Mouse (Mus musculus) heart, postnatal 36 days (tissue): ENCODE results near the gene Foxp1. TPM values are rescaled to one million over a fixed set of nuclear protein-coding genes. Genes with fewer than 3 reads are reported as not detected.

ENCODE experiments used
- DNase-seq, 2 experiments: peaks; one replicate each; pipeline ENCODE4 v3.0.0; 2021 to 2022
- intact Hi-C: fragments of 180-260 bp; cut with DNase I; formaldehyde crosslinking; loops from one replicate; pipeline ENCODE4 v1.15.1; 2025
- total RNA-seq, 2 experiments: library from RNA; stranded (reverse); gene quantifications; 2 replicates each; pipeline ENCODE4 v1.2.3; 2021

Foxp1 gene
- total RNA-seq, 2 experiments from 2014 or later, result 31.9 to 39.3 TPM

- DNase-seq, result no peak
- intact Hi-C loops, result no loop called here
Observed at GRCm38 (mm10) chr6:99120776-99121766, 401.4 kb downstream of the Foxp1 start.

DNA sequence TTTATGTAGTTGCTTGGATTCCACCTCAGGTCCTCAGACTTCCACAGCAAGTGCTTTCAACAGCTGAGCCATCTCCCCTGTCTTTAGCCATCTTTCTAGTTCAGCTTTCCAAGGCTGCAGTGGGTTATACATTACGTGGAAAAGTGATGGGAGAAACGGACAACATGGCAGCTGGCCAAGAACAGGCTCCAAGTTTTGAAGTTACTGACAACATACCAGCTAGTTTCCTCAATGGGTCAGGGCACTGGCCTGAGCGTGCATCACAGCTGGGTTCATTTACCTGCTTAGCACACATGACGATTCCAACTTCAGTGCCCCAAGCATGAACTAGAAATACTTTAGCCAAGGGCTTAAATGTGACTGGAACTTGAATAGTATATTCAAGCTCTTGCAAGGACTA lies 404.0 kb downstream of the Foxp1 start:
- no peak for DNase-seq
- intact Hi-C loops, result no loop called here

DNA sequence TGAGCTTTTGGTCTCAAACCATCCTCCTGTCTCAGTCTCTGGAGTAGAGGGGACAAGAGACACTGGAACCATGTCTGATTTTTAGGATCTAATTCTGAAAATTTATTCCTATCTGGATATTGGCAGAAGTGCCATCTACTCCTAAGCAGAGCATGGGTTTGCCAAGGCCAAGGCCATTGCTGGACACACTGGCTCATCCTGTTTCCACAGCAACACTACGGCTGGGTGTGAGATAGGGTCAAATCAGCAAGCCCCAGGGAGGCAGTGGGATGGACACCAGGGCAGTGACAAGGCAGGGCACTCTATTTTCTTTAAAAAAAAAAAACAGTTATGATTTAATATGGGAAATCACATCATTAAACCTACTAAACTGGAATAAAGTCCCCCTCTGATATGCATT lies 405.1 kb downstream of the Foxp1 start:
- intact Hi-C loops, result no loop called here
- DNase-seq, result no peak

GRCm38 (mm10) chr6:99111856-99112255 lies 410.7 kb downstream of the Foxp1 start:
- no peak for DNase-seq

DNA sequence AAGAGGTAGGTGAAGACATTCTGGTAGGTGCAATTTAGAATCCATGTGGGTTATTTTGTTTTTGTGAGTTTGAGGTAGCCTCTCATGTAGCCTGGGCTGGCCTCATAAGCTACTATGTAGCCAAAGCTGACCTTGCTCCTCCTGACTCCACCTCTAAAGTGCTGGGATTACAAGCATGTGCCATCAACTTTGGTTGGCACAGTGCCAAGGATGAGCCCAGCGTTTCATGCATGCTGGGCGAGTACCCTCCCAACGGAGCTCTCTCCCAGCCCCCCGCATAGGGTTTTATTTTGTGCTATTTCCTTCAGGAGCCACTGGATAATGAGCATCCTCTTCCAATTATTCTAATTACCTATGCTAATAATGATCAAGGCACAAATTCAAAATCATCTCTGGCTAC lies 414.1 kb downstream of the Foxp1 start:
- intact Hi-C loops, result loop anchor here (5.0 kb wide), 1 partner anchor 94 kb away; no protein-coding TSS in a partner anchor

More at GRCm38 (mm10) chr6:99111856-99112255, 410.7 kb downstream of the Foxp1 start:
- intact Hi-C loops, result no loop called here

DNA sequence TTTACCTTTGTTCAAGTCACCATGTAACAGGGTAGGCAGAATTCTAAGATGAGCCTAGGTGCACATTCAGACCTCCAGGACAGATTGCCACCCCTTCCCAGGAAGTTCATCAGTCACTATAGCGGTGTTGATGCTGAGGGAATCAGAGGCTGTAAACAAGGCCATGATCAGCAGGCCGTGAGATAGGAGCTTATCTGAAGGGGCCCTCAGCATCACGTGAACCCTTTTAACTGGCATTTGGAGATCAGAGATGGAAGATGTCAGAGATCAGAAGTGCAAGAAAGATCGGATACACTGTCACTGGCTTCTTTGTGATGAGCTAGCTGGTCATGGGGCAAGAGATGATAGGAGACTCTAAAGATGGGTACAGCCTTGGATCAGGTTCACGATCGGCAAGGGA lies 414.8 kb downstream of the Foxp1 start:
- intact Hi-C loops, result loop anchor here (5.0 kb wide), 1 partner anchor 95 kb away; no protein-coding TSS in a partner anchor

More for the DNA sequence above, 414.1 kb downstream of the Foxp1 start:
- no peak for DNase-seq

DNA sequence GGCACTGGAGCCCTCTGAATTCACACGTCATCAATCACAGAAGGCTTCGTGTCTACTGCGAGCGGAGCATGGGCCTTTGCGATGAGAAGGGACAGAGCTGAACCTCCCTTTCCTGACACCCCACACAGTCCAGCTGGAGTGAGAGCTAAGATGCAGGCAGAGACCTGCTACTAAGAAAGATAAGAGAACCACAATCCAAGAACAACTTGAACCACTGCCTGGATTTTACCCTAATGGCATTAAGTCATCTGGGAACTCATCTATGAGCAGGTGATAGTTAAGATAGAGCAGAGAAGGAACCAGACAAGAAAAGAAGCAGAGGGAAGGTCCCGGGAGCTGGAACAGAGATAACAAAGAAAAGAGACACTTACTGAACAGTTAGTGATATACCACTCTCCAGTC lies 415.4 kb downstream of the Foxp1 start:
- intact Hi-C loops, result loop anchor here (5.0 kb wide), 1 partner anchor 95 kb away; no protein-coding TSS in a partner anchor
- no peak for DNase-seq

More for the DNA sequence above, 414.8 kb downstream of the Foxp1 start:
- no peak for DNase-seq

DNA sequence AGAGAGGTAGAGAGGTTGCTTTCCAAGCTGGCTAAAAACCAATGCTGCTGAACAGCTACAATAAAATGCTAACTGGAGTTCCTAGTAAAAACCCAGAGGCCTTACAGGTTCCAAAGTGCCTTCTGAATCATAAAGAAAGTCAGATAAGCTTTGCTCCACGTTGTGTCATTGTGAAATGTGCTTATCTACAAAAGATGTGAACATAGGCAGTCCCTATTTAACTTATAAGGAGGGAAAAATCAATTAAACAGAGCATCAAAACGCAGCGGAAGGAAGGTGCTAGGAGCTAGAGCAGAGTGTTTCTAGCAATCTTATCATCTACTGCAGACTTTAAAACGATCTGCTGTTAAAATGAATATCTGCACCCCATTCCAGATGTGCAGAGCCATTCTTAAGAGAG lies 416.5 kb downstream of the Foxp1 start:
- no peak for DNase-seq
- intact Hi-C loops, result loop anchor here (5.0 kb wide), 1 partner anchor 96 kb away; no protein-coding TSS in a partner anchor

GRCm38 (mm10) chr6:99104446-99104845 lies 418.1 kb downstream of the Foxp1 start:
- intact Hi-C loops, result no loop called here
- DNase-seq, result no peak

GRCm38 (mm10) chr6:99103911-99104310 lies 418.6 kb downstream of the Foxp1 start:
- no peak for DNase-seq
- intact Hi-C loops, result no loop called here

GRCm38 (mm10) chr6:99101489-99101908 lies 421.0 kb downstream of the Foxp1 start:
- DNase-seq, result peak in 1 of 2 experiments; percentile 19
- intact Hi-C loops, result no loop called here

DNA sequence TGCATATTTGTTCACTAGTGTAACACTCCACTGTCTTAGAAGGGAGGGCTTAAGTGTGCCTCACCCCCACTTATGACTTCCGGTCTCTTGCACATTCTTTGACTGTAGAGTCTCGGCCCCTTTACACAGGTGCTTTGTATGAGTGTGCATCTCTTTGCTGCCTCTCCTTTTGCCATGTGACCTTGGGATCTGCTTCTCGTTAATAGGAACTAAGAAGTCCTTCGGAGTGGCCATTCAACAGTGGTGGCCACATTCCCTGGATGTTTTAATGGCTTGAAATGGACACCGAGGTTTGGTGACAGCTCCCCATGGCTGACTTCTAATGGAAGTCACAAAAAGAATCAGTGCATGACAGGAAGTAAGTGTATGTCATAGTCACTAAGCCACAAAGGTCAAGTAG lies 422.2 kb downstream of the Foxp1 start:
- intact Hi-C loops, result no loop called here
- no peak for DNase-seq

DNA sequence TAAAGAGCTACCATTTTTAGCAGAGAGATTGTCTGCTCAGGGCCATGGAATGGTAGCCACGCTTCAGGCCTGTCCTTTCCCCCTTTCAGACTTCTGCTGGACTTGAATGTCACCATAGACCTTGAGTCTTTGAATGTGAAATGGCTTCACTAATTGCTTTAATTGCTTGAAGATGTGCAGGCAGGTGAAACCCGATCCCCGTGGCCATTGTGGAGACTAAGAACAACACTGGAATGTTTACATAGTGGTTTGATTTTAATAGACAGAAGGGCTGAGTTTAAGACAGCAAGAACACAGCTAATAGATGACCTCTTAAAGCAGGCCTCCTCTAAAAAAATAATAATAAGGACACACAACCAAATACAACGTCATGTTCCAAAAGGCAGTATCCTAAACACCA lies 422.7 kb downstream of the Foxp1 start:
- intact Hi-C loops, result no loop called here
- DNase-seq, result no peak

GRCm38 (mm10) chr6:99097191-99097590 lies 425.3 kb downstream of the Foxp1 start:
- intact Hi-C loops, result no loop called here
- DNase-seq, result no peak

- DNase-seq, result no peak
- intact Hi-C loops, result no loop called here
Observed at GRCm38 (mm10) chr6:99096776-99097166, 425.8 kb downstream of the Foxp1 start.

DNA sequence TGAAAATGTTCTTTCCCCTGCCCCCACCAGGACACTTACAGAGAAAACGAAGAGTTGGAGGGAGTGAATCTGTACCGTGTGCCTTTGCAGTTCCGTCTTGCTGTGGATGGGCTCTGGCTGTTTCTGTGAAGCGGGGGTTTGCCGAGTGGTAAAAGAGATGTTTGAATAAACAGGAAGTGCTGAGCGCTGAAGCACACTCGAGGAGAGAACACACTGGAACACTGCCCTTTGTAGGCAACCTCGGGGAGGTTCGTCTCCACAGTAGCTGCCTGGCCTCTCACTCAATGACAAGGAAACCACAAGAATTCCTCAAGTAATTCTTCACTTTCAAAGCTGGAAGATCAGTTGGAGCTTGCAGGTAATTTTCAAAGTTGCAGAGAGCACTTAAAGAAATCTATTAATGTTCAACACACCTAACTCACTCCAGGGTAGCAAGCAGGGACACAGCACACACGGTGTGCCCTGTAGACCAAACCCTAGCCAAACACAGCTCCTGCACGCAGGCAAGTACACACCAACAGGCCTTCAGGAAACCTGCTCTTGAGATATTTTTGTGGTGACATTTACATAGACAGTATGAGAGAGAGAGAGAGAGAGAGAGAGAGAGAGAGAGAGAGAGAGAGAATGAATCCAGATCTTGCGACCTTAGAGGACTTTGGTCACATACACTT lies 426.3 kb downstream of the Foxp1 start:
- intact Hi-C loops, result no loop called here
- peak; percentile 59 to 69 for DNase-seq

GRCm38 (mm10) chr6:99095185-99096104 lies 427.1 kb downstream of the Foxp1 start:
- intact Hi-C loops, result loop anchor here (2.0 kb wide), 1 partner anchor 427 kb away; the partner anchor contains the start of gene Foxp1
- DNase-seq, result peak; percentile 61 to 65

DNA sequence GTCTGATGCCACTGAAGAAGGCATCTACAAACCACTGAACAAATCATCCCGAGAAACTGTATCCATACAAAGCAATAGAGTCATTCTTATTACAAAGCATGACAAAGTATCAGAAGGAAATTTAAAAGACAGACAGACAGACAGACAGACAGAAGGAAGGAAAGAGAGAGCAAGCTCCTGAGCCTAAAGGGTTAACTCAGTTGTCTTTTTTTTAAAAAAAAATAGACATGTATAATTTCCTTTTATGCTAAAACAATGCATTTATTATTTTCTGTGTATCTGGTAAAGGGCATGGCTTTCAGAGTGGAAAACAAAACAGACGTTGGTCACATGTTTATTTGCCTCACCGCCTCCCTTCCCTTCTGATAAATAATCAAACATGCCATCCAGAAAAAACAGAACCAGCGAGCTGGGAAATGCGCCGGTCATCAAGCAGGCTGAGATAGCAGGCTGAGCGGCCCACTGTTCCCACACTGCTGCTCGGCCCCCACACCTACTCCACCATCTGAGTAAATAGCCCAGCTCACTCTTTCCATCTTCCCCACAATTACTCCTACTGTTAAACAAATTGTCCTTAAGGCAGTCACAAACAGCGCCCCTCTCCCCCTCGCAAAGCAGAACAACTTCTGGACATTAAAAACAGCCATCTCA lies 428.1 kb downstream of the Foxp1 start:
- intact Hi-C loops, result loop anchor here (2.0 to 5.0 kb wide), 2 partner anchors 62 to 428 kb away; partner anchors contain the start of gene Foxp1
- peak; percentile 53 to 58 for DNase-seq

- no peak for DNase-seq
- intact Hi-C loops, result loop anchor here (2.0 to 5.0 kb wide), 2 partner anchors 62 to 429 kb away; partner anchors contain the start of gene Foxp1
Observed at GRCm38 (mm10) chr6:99093856-99094255, 428.7 kb downstream of the Foxp1 start.
